Mouse (Mus musculus): Measurements from ENCODE around the gene Arid5b.

- TF ChIP-seq CTCF (conservative IDR thresholded peaks at IDR 0.05; ENCODE audit: low read length) = no peak
- no peak for TF ChIP-seq NANOG (IDR thresholded peaks at IDR 0.05; ENCODE audit: borderline replicate concordance, low read length)
- no peak for TF ChIP-seq POU5F1 (IDR thresholded peaks at IDR 0.05; ENCODE audit: borderline replicate concordance, low read length)
These were observed 110.4 kb downstream of the Arid5b start for GRCm38 (mm10) chr10:68168141-68168540.

Data from E14TG2a.4 (cell line).